Mouse (Mus musculus): ENCODE results near the gene Dscam.
A peak's percentile ranks its signal among the peaks of the same experiment; 100 is the strongest.

The Dscam gene

DNA sequence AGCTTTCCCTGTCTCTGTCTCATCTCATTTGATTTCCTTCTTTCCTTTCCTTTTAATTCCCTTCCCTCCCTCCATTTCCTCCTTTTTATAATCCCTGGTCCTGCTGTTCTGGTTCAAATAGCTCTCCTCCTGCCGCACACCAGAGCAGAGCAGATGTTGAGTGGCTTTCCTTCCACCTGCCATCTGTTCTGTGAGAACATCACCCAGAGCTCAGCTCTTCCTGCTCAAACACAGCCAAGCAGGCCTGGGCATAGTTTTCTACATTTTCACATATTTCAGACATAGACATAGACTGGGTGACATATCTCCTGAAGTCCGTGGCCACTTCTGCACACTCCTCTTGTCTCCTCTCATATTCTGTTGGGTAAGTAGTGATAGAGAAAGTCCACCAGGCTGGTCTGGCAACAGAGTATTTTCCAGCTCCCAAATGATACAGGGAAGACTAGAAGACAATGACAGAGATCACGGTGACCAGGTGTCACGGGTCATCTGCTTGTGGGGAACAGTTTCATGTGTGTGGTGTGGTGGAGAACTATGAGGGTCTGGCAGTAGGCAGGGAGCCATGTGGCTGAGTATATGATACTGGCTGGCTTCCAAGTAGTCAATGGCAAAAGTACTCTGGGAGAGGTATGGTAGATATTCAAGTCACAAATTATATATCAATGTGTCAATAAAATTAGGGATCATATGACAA is 536.3 kb downstream of the Dscam start:
- no peak for DNase-seq

DNA sequence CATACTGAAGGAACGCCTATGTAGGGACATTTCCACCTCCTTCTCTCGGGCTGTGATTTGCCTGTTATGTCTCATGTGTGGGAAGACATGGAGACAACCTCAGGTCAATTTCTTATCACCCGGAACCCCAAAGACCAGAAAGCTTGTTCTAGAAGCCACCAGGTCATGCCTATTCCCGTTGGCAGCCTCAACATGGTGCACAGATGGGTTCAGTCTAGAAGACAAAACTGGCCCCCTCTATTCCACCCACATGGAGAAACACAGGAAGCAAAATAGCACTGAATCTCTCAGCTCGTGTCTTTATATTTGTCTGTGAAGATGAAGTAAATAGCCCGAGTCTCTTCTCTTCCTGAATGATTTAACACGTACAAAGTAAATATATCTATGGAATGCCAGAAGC is 540.3 kb downstream of the Dscam start:
- no peak for DNase-seq

DNA sequence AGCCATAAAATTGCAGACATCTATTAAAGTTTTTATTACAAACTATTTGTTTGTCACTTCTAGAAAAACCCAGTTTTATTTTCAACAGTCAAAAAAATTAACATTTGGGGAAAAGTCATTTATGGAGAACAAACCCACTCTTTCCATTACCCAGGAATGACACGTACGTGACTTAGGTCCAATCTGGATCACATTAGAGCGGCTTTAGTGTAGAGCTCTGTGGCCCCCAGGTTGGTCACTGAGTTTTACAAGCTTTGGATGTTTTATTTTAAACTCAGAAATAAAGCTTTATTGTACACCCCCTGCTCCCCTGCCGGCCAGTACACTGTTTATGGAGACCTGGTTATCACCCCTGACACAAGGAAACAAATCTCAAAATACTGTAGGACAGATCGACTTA is 540.9 kb downstream of the Dscam start:
- DNase-seq = no peak

DNA sequence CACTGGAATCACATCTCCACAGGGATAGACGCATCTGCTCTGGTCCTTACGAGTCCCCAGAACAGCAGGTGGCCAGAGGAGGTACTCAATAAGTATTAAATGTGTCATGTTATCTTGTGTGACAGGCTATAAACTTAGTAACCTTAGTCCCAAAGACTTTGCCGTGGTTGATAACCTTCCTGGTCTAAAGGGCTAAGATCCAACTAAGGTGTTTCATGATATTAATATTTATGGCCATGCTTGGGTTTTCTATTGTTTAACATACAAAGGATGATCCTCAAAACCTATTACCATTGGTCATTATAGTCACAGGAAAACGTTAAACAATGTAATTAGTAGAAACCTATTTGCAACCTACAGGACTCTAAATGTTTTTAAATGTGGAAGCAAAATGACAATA is 545.1 kb downstream of the Dscam start:
- no peak for DNase-seq

DNA sequence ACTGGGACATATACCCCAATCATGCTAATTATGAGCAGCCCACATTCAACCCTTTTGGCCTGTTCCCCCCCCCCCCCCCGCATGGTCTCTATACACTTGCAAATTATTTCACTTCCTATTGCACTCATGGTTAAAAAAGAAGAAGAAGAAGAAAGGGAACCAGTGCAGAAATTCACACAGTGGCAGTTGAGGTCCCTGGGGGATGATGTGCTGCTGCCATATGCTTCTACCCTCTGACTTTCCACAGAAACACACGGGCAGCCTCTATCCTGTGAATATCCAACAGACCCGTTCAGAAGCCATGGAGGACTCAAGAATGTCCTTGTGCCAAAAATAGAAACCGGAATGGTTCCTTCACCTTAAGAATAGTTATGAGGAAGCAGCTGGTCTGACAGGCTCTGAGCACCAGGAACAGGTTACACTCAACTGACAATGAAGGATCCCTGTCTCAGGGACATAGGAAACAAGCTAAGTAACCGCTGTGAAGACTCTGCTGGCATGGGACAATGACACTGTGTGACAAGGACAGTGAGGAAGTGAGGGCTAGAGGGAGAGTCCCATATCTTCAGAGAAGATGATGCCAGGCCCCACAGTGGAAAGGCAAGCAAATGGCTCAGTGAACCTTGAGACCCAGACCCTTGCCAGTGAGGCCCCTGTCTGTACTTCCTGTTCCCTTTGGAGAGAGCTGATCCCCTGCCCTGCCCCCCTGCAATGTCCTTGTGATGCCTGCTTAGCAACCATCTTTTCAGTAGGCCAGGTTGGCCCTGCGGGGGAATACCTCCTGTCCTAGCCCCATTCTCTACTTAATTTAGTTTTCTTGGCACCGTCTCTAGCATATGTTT is 545.8 kb downstream of the Dscam start:
- DNase-seq = no peak

DNA sequence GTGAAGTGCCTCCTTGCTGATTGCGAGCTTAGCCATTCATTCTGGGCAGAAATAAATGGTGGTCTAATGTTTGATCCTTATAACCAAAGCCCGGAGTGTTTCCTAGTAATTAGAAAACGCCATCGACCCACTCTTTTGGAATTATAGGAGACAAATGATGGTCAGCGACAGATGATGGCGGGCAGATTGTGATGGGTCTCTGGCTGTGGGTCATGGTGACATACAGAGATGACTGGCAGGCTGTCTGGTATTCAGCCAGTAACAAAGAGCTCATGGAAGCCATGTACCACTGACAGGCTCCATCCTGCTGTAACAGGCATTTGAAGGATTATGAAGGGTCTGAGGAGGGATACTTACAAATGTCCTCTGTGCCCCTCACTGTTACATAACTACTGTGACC is 549.7 kb downstream of the Dscam start:
- no peak for DNase-seq

DNA sequence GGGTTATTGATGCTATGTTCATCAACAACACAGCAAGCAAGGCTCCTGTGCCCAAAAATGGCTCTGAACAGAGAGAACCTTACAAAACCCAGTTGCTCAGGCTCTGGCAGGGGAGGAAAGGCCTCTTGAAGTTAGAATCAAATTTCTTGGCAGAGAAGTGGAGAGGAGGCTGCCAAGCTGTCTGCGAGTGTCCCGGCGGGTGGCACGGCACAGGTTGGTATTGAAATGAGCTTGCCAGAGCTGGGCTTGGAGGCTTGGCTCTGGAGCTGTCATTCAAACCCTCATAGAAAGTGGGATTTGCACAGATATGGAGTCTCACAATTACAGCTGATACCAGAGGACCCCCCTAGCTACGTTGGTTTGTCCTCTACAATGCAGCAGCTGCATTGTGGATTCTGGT is 550.1 kb downstream of the Dscam start:
- DNase-seq = no peak

DNA sequence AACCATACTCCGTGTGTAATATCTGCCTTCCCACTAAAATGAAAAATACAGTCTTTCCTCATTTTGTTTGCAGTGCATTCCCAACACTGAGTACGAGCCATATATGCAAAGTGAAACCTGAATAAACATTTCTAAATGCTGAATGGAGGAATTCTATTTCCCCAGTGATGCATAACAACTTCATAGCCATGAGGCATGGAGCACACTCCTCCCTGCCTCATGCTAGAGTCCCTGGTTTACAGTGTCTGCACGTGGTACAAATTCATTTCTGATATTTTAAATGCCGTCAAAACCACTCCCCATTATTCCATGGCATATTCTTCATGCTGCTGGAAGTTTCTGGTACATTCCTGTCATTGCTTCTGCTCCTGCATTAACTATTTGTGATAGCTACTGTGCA is 552.8 kb downstream of the Dscam start:
- no peak for DNase-seq

DNA sequence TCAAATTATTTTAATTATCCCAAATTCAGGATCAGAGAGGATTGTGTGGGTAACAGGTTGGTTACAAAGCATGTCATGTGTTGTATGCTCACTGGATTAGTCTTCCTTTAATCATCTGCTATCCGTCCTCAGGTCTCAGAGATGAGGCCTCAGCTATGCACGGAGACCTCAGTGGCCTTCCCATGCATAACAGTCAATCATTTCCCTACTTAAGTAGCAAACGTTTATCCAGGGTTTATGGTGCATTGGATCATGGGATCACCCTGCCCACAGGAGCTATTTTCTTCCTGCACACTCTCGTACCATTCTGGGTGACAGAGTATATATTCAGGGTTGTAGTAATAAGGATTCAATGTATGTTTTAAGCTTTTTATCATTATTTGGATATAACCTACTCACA is 557.3 kb downstream of the Dscam start:
- no peak for DNase-seq

DNA sequence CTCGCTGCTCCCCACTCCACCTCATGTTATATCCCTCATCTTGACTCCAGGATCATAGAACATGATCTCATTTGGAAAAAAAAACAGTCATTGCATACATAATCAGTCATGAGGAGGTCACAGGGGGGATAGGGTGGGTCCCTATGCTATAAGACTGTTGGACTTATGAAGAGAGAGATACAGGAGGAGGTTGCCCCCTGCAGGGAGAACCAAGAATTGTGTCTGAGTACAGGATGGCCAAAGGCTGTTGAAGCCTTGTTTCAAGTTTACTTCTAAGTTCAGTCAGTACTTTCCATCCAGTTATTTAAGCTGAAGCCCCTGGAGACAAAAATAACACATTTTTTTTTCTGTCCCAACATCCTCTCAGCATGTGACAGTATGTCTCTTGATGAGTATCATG is 559.7 kb downstream of the Dscam start:
- DNase-seq = peak; percentile 26

DNA sequence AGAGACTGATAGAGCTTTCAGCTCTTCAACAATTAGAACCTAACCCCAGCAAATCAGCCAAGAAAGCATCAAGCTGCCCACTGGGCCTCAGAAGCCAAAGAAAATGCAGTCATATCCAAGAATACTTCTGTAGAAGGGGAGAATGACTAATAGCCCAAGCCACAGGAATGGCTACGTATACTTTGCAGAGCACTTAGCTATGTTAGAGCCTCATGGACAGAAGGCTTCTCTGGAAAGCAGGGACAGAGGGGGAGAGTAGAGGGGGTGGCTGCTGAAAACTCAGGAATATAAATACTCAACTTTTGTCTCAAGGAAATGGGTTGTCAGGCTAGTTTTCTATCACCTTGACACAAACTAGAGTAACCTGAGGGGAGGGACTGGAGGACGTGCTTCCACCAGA is 568.3 kb downstream of the Dscam start:
- no peak for DNase-seq

DNA sequence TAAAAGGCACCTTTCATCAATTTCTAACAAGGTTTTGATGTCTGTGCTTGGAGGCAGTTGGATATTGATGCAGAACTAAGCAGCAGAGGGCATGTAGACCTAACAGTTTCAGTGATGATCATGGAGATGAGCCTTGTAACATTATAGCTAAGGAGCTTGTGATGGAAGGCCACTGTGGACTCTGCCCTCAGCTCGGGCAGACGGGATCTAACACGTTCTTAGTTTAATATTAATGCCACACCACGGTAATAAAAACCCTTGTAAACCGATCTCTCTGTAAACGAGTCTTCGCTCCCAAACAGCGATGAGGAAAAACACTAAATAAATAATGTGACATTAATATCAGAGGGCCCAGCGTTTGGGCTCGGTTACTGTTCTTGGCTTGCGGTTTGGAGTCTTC is 569.8 kb downstream of the Dscam start:
- DNase-seq = no peak

DNA sequence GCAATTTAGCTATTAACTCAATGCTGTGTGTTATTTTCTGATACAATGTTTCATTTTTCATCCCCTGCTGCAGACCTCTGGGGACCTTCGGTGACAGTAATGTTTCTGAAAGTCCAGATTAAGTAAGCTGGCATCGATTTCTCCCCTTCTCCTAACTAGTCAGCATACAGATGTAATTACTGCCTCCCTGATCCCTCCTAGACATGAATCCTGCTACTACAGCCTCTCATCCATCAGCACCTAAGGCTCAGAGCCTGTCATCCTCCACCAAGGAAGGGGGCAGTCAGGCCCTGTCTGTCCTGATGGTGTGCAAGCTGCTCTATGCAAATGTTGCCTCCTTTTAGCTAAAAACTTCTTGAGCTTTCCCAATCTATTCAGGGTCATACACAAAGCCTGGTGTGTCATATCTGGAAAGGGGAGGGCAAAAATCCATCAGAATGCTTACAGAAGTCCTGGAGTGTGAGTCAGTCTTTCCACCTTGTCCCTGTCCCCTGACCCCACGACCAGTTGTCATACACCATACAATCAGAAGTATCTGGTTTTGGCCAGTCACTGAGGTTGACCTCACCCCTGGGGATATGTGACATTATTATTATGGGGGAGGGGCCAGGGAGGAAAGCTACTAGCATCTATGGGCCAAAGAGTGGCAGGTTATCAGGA is 571.0 kb downstream of the Dscam start:
- no peak for DNase-seq

DNA sequence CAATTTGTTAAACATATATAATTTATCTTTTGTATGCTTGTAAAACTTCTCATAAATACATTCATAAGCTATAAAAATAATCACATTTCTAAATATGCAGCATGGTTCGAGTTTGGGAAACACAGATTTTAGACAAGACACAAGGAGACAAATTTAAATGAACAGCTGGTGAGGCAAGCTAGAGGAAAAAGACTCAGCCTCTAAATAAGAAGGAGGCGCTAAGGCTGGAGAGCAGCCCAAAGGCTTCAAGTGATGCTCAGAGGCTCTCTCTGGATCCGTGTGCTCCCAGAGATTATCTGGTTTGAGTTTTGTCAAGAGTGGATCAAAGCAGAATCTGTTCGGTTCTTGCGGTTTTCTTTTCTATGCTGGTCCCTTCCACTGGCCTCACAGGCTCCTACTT is 594.7 kb downstream of the Dscam start:
- no peak for DNase-seq

DNA sequence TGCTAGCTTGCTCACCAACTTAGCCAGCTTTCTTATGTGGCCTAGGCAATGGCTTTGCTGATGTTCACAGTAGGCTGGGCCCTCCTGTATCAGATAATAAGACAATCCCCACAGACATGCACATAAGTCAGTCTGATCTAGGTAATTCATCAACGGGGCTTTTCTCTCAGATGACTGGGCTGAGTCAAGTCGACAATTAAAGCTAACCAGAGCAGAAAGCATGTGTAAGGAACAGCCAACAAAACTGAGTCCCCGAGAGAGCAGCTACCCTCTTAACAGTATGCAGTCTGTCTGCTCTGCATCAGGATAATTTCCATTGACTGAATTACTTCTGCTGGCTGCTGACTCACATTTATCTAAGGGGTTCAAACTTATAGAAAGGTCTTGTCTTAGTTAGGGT is 603.1 kb downstream of the Dscam start:
- no peak for DNase-seq

DNA sequence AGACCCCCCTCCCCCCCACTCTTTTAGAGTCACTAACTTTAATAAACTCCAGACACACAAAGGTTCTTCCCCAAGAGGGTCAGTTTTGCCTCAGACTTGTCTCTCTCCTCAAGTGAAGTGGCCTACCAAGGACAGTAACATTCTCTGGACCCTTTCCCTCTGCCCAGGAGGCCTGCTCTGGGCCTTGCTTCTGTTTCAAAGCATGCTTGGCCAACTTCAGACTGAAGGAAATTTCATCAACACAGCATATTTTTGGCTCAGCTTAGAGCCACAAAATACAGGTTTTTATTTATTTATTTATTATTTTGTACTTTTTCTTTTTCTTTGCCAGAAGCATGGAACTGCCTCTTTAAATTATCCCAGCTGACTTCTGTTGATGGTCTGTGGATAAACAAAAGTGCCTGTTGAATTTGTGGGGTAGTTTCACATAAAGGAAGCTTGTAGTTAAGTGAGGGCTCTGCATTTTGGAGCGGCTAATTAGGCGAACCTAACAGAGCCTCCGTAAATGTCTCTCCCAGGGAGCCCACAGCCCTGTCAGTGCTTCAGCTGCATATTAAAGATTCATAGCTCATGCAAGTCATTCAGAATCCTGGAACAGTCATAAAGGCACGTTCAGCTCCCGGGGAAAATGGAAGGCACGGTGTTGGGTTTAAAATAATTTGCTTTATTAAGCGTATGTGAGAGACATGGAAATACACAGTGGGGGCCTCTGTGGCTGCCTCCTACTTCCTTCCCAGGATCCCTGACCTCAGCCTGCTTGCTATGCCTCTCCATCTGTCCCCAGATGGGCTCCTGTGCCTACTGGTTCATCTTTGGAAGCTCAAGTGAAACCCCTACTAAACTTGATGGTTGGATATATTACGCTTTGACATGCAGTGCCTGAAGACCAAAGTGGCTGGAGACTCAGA is 606.9 kb downstream of the Dscam start:
- no peak for DNase-seq

DNA sequence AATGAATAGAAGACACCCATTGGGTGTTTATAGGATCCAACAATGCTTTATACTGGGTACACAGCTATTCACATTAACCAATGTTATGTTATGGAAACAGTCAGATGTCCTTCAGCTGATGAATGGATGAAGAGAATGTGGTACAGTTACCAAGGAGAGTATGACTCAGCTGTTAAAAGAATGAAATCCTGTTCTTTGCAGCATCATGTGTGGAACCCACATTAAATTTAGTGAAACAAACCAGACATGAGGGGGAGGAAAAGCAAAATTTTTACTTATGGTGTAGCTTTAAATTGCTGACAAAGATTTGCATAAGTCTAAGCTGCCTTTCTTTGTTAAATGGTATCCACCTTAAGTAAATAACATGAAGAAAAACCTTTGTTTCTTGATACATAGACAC is 610.8 kb downstream of the Dscam start:
- DNase-seq = no peak

DNA sequence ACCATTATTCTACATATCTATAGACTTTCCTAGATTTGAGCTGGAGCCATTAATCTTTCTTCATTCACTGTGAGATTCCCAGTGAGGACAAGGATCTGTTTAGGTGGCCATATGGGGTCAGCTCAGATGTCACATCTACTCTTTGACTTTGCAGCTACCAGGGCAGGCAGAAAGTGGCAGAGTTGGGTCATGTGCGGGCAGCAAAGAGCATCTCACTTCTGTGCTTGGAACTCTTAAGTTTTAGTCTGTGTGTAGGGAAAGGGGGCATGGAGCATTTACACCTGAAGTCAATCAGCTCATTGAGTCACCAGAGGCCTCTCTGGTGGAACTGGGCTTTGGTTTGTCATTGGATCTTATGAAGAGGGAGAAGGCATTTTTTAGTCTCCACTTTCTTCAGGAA is 612.2 kb downstream of the Dscam start:
- DNase-seq = no peak

DNA sequence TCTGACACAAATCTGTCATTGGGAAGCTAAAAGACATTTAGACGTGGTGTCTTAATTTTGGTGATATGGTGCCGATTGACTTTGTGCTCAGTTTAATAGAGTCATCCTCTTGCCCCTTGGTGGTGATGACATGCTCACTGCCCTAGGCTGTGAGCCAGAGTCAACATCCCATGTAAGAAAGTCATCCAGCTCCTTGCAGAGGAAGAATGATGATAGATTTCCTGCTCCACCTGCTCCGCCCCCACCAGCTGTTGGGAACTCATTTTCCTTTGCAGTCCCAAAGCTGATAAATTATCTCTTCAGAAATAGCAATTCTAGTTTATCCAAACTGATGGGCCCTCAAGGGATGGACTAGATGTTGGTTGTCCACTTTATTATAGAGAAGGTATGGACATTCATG is 613.9 kb downstream of the Dscam start:
- DNase-seq = no peak

DNA sequence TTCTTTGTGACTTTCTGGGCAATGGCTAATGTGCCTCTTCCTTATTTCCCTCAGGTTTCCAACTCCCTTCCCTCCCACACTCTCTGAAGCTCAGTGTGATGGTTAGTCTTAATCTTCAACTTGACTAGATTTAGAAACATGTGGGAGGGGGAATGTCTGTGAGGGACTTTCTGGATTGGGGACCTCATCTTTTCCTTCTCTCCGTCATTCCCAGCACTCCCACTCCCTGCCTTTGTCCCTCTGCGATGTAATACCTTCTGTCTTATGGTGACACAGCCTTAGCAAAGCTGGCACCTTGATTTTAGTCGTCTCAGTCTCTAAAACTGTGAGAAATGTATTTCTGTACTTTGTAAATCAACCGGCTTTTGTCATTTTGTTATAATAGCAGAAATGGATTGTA is 615.1 kb downstream of the Dscam start:
- DNase-seq = no peak

DNA sequence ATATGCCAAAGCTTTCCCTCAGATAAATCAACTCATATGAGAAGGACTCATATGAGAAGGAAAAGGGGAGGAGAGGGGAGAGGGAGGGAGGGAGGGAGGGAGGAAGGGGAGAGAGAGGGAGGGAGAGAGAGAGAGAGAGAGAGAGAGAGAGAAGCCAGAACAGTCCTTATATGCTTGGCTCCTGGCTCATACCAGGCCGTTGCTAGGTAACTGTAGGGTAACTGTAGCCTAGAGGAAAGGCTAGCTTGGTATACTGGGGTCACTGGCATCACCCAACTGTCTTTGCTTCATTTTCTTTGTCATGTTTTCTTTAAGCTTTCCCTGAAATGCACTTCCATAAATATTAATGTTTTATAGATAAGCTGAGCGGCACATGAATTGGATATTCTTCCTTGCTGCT is 617.9 kb downstream of the Dscam start:
- DNase-seq = no peak

DNA sequence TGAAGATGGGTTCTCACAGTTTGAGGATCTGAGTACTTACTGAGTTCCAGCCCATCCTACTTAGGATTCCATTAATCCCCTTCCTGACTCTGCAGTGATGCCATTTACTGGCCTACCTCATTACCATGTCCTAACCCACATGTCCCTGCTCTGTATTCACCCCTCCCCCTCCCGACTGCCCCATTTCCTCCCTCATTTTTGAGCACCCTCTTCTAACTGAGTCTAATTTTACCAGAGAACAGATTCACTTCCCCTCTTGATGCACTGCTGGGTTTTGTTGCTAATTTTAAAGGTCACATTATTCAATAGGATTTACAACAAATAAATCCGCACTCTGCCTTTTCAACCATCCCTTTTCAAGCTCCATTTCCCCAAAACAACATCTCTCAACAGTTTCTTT is 629.5 kb downstream of the Dscam start:
- no peak for DNase-seq

All from liver (tissue).